Comparison of ENCODE assay signal across 8 mouse cellular contexts in genomic region chr15:31569325-31570022, GRCm38 (mm10). TPM values are rescaled to one million over a fixed set of nuclear protein-coding genes. Genes with fewer than 3 reads are reported as not detected.
DNase-seq lines count a peak whose midpoint lies in the region; ATAC-seq and TF ChIP-seq lines count a peak whose summit lies in the region.

No protein-coding gene starts in this region.

- H3K9ac ChIP-seq in liver, embryonic 12.5 days = no peak overlapping the region
- H3K9ac ChIP-seq in limb, embryonic 15.5 days = no peak overlapping the region
- no peak overlapping the region for H3K9ac ChIP-seq in neural tube, embryonic 15.5 days (replicated peaks)

- H3K4me3 ChIP-seq in liver, embryonic 12.5 days = no peak overlapping the region
- H3K4me3 ChIP-seq in gastrocnemius, adult 2 months = peak overlapping the region; percentile 65
- no peak overlapping the region for H3K4me3 ChIP-seq in limb, embryonic 15.5 days
- H3K4me3 ChIP-seq in neural tube, embryonic 15.5 days (replicated peaks) = no peak overlapping the region

- no peak for ATAC-seq in liver, embryonic 12.5 days
- no peak for ATAC-seq in limb, embryonic 15.5 days (ENCODE audit: insufficient number of reproducible peaks, low FRiP score, low TSS enrichment, low read depth)
- no peak for ATAC-seq in neural tube, embryonic 15.5 days (ENCODE audit: low FRiP score)

- peaks cover 55% of the 10 kb centered on the region for H3K4me1 ChIP-seq in liver, embryonic 12.5 days
- H3K4me1 ChIP-seq in limb, embryonic 15.5 days = peaks cover 26% of the 10 kb centered on the region
- 0 out of 2 replicates have a peak, but pooled peaks cover 5% of the 10 kb centered on the region for H3K4me1 ChIP-seq in neural tube, embryonic 15.5 days

- no peak overlapping the region for H3K27ac ChIP-seq in liver, embryonic 12.5 days
- peak overlapping the region; percentile 91 for H3K27ac ChIP-seq in gastrocnemius, adult 2 months
- H3K27ac ChIP-seq in limb, embryonic 15.5 days = peak overlapping the region; percentile 7
- no peak overlapping the region for H3K27ac ChIP-seq in neural tube, embryonic 15.5 days (replicated peaks)

- H3K36me3 ChIP-seq in liver, embryonic 12.5 days = no peaks in the 10 kb centered on the region
- H3K36me3 ChIP-seq in limb, embryonic 15.5 days = no peaks in the 10 kb centered on the region
- no peaks in the 10 kb centered on the region for H3K36me3 ChIP-seq in neural tube, embryonic 15.5 days

- no peak overlapping the region for H3K4me2 ChIP-seq in liver, embryonic 12.5 days
- no peak overlapping the region for H3K4me2 ChIP-seq in limb, embryonic 15.5 days
- no peak overlapping the region for H3K4me2 ChIP-seq in neural tube, embryonic 15.5 days

- DNase-seq in liver = peak; percentile 21
- peak; percentile 84 for DNase-seq in gastrocnemius, adult 2 months
- DNase-seq in urinary bladder, postnatal 14 days (ENCODE audit: low spot score) = peak; percentile 89
- no peak for DNase-seq in right cerebral cortex, adult 18-20 months
- DNase-seq in thymus, postnatal 25 days = no peak

- 60% methylated on average over 9 of the region's 9 CpGs for WGBS in liver, embryonic 12.5 days (ENCODE audit: insufficient replicate concordance)
- WGBS in limb, embryonic 15.5 days = 51% methylated on average over 9 of the region's 9 CpGs
- 64% methylated on average over 9 of the region's 9 CpGs for WGBS in neural tube, embryonic 15.5 days

- peak; percentile 42 for TF ChIP-seq CTCF in gastrocnemius, adult 2 months (IDR thresholded peaks at IDR 0.05)

- H3K27me3 ChIP-seq in liver, embryonic 12.5 days (replicated peaks) = no peaks in the 10 kb centered on the region
- no peaks in the 10 kb centered on the region for H3K27me3 ChIP-seq in limb, embryonic 15.5 days
- H3K27me3 ChIP-seq in neural tube, embryonic 15.5 days (replicated peaks) = no peaks in the 10 kb centered on the region

- intact Hi-C loops in gastrocnemius, adult 2 months (cut with DNase I) = loop anchor here (5.0 kb wide), 1 partner anchor 37 kb away; the partner anchor contains the start of gene March6

- H3K9me3 ChIP-seq in liver, embryonic 12.5 days (replicated peaks) = no peaks in the 10 kb centered on the region
- H3K9me3 ChIP-seq in limb, embryonic 15.5 days = no peaks in the 10 kb centered on the region
- no peaks in the 10 kb centered on the region for H3K9me3 ChIP-seq in neural tube, embryonic 15.5 days (replicated peaks)

RNA-seq across cellular contexts. Expression of gene Cmbl, which starts 4.3 kb away (rescaled TPM):
- 2.5 and 3.6 TPM in 2 replicates for polyA plus RNA-seq in liver, embryonic 12.5 days (2016; fragmentation: Nextera tagmentation; extraction: Ambion mirVana)
- 10 to 100 TPM; 30.4 to 58.0 TPM for total RNA-seq in gastrocnemius, adult 2 months (2021)
- 2.7 and 6.0 TPM in 2 replicates for polyA plus RNA-seq in limb, embryonic 15.5 days (2015; fragmentation: Nextera tagmentation; extraction: Ambion mirVana)
- 6.9 and 7.7 TPM in 2 replicates for polyA plus RNA-seq in neural tube, embryonic 15.5 days (2015; fragmentation: Nextera tagmentation; extraction: Ambion mirVana)

RNA-seq across cellular contexts. Expression of gene Cct5, which starts 32.1 kb away (rescaled TPM):
- polyA plus RNA-seq in liver, embryonic 12.5 days (2016; fragmentation: Nextera tagmentation; extraction: Ambion mirVana) = 472 and 504 TPM in 2 replicates
- total RNA-seq in gastrocnemius, adult 2 months (2021) = 100 to 1,000 TPM; 113 to 132 TPM
- polyA plus RNA-seq in limb, embryonic 15.5 days (2015; fragmentation: Nextera tagmentation; extraction: Ambion mirVana) = 450 and 453 TPM in 2 replicates
- 473 and 502 TPM in 2 replicates for polyA plus RNA-seq in neural tube, embryonic 15.5 days (2015; fragmentation: Nextera tagmentation; extraction: Ambion mirVana)

RNA-seq across cellular contexts. Expression of gene Fam173b, which starts 32.2 kb away (rescaled TPM):
- 10.0 and 10.6 TPM in 2 replicates for polyA plus RNA-seq in liver, embryonic 12.5 days (2016; fragmentation: Nextera tagmentation; extraction: Ambion mirVana)
- total RNA-seq in gastrocnemius, adult 2 months (2021) = 10 to 100 TPM; 13.9 to 17.7 TPM
- polyA plus RNA-seq in limb, embryonic 15.5 days (2015; fragmentation: Nextera tagmentation; extraction: Ambion mirVana) = 12.5 and 14.3 TPM in 2 replicates
- 11.1 and 11.6 TPM in 2 replicates for polyA plus RNA-seq in neural tube, embryonic 15.5 days (2015; fragmentation: Nextera tagmentation; extraction: Ambion mirVana)

RNA-seq across cellular contexts. Expression of gene March6, which starts 38.6 kb away (rescaled TPM):
- polyA plus RNA-seq in liver, embryonic 12.5 days (2016; fragmentation: Nextera tagmentation; extraction: Ambion mirVana) = 22.0 and 22.2 TPM in 2 replicates
- total RNA-seq in gastrocnemius, adult 2 months (2021) = 100 to 1,000 TPM; 124 to 131 TPM
- polyA plus RNA-seq in limb, embryonic 15.5 days (2015; fragmentation: Nextera tagmentation; extraction: Ambion mirVana) = 21.4 and 26.2 TPM in 2 replicates
- 57.8 and 63.2 TPM in 2 replicates for polyA plus RNA-seq in neural tube, embryonic 15.5 days (2015; fragmentation: Nextera tagmentation; extraction: Ambion mirVana)

Comparison
In these comparisons a context has a peak if more than half of its experiments do, and no peak if none do; other contexts are left out.
1. DNase-seq: peak in liver (single experiment), gastrocnemius, adult 2 months (single experiment) and urinary bladder, postnatal 14 days (single experiment); none in right cerebral cortex, adult 18-20 months (single experiment) and thymus, postnatal 25 days (single experiment).
2. H3K27ac ChIP-seq: peak in gastrocnemius, adult 2 months (single experiment) and limb, embryonic 15.5 days (single experiment); none in liver, embryonic 12.5 days (single experiment) and neural tube, embryonic 15.5 days (single experiment).